Mouse (Mus musculus): Measurements from ENCODE around the gene Alkbh1. TPM values are rescaled to one million over a fixed set of nuclear protein-coding genes. Genes with fewer than 3 reads are reported as not detected.

Alkbh1 gene
- total and polyA plus RNA-seq, 3 experiments = 26.8 to 39.1 (median 37.3) TPM

DNA sequence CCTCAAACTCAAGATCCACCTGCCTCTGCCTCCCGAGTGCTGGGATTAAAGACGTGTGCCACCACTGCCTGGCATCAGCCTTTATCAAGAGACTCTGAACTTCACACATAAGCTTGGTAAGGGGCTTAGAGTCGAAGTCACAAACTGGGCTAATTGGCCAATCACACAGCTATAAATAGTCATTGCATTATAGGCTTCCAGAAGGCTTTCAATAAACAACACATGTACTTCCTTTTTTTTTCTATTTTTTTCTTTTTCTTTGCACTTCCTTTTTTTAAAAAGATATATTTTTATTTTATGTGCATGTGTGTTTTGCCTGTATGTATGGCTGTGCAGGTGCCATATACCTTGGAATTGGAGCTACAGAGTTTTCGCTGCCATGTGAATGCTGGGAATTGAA, 28.5 kb downstream of the Alkbh1 start:
- Histone ChIP-seq H3K36me3 (replicated peaks in 1 of 2; ENCODE audit: control insufficient read depth in 1 of 2, insufficient read depth in 1 of 2, low read length in 1 of 2) (peaks cover 0 to 9% of the 10 kb centered on the region in 2 experiments), H3K4me1 (ENCODE audit: control insufficient read depth in 1 of 2, insufficient read depth in 2 of 2) (peaks cover 3 to 21% of the 10 kb centered on the region in 2 experiments; a peak in 2 of 4 replicates), H3K27me3 (replicated peaks) (no peaks in the 10 kb centered on the region), H3K4me3 (replicated peaks in 1 of 3; ENCODE audit: low read depth in 2 of 3, low read length in 2 of 3, poor library complexity in 1 of 3) (no peak overlapping the region), H3K79me2 (replicated peaks; ENCODE audit: control insufficient read depth, extremely low read depth, insufficient read depth, poor library complexity, severe bottlenecking) (no peaks in the 10 kb centered on the region), H3K27ac (ENCODE audit: insufficient read depth, low read depth) (no peak overlapping the region), H3K9me3 (replicated peaks; ENCODE audit: low read length) (peaks cover 5% of the 10 kb centered on the region), H3K9ac (ENCODE audit: insufficient read depth, low read depth) (no peak overlapping the region), H3K4me2 (ENCODE audit: insufficient read depth, low read depth, poor library complexity, severe bottlenecking) (no peak overlapping the region)
- DNase-seq (ENCODE audit: extremely low read depth) = no peak
- in situ Hi-C loops (cut with MboI; ENCODE audit: low pct_ligation_motif_present, low pct_unique_long_range_greater_than_20kb, low sequenced_read_pairs) (no loop called here), dilution Hi-C loops (cut with MboI; ENCODE audit: extremely low pct_ligation_motif_present, extremely low pct_unique_long_range_greater_than_20kb, low sequenced_read_pairs) (no loop called here)
- TF ChIP-seq ETS1 (conservative IDR thresholded peaks at IDR 0.05; ENCODE audit: low read depth, low read length) = no peak
- no peak for TF ChIP-seq POLR2AphosphoS2 (IDR thresholded peaks at IDR 0.05; ENCODE audit: low read depth, low read length)
- TF ChIP-seq CHD1 (IDR thresholded peaks at IDR 0.05; ENCODE audit: low read depth, low read length) = no peak
- no peak for TF ChIP-seq MAFK (IDR thresholded peaks at IDR 0.05; ENCODE audit: insufficient replicate concordance, low read length)
- no peak for TF ChIP-seq CHD2 (IDR thresholded peaks at IDR 0.05; ENCODE audit: low read length)
- no peak for TF ChIP-seq ZMIZ1 (IDR thresholded peaks at IDR 0.05; ENCODE audit: low read depth, low read length)
- no peak for TF ChIP-seq USF1 (IDR thresholded peaks at IDR 0.05; ENCODE audit: low read depth, low read length)
- no peak for TF ChIP-seq IRF4 (IDR thresholded peaks at IDR 0.05; ENCODE audit: low read depth, low read length)
- no peak for TF ChIP-seq TCF12 (IDR thresholded peaks at IDR 0.05; ENCODE audit: low read depth, low read length)
- no peak for TF ChIP-seq MAZ (IDR thresholded peaks at IDR 0.05; ENCODE audit: low read depth, low read length)

DNA sequence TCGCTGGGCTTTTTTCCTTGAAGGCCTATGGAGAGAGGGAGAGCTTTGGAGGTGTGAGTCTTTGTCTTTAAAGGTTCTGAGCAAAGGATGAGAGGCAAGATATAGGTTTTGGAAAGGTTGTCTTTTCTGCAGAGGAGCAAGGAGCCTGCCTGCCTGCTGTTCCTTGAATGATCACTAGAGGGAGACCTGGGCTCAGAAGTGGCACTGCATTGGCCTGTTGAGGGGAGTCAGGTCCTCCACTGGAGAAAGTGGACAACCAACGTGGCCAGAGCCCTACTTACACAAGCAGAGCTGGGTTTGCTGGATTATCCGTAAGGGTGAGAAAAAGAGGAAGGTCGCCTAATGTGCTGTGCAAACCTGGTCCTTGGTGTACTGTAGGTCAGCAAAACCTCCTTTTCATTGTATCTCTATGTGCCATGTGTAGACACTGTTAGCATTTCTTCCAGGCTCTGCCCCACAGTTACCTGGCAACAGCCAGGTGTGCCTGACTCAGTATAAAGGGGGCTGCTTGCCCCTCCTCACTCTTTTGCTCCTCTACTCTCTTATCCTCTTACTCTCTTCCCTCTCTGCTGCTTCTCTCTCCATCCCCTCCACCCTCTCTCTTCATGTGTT, 30.5 kb downstream of the Alkbh1 start:
- no peak overlapping the region for H3K27ac ChIP-seq (ENCODE audit: insufficient read depth, low read depth)
- DNase-seq (ENCODE audit: extremely low read depth) = peak; percentile 57
- H3K36me3 ChIP-seq (replicated peaks in 1 of 2; ENCODE audit: control insufficient read depth in 1 of 2, insufficient read depth in 1 of 2, low read length in 1 of 2) = peaks cover 0 to 5% of the 10 kb centered on the region in 2 experiments
- no peak overlapping the region for H3K4me2 ChIP-seq (ENCODE audit: insufficient read depth, low read depth, poor library complexity, severe bottlenecking)
- H3K4me1 ChIP-seq (ENCODE audit: control insufficient read depth in 1 of 2, insufficient read depth in 2 of 2) = peaks cover 3 to 10% of the 10 kb centered on the region in 2 experiments
- H3K4me3 ChIP-seq (replicated peaks in 1 of 3; ENCODE audit: low read depth in 2 of 3, low read length in 2 of 3, poor library complexity in 1 of 3) = no peak overlapping the region
- peaks cover 5% of the 10 kb centered on the region for H3K9me3 ChIP-seq (replicated peaks; ENCODE audit: low read length)
- in situ Hi-C loops (cut with MboI; ENCODE audit: low pct_ligation_motif_present, low pct_unique_long_range_greater_than_20kb, low sequenced_read_pairs) = no loop called here
- no peak overlapping the region for H3K9ac ChIP-seq (ENCODE audit: insufficient read depth, low read depth)
- peak; percentile 79 for TF ChIP-seq RAD21 (IDR thresholded peaks at IDR 0.05; ENCODE audit: low read depth, low read length)
- peak; percentile 80 to 92 for TF ChIP-seq CTCF (conservative IDR thresholded peaks at IDR 0.05 in 1 of 2, IDR thresholded peaks at IDR 0.05 in 1 of 2; ENCODE audit: low read depth in 2 of 2, low read length in 2 of 2)
- TF ChIP-seq MAFK (IDR thresholded peaks at IDR 0.05; ENCODE audit: insufficient replicate concordance, low read length) = no peak
- peak; percentile 44 for TF ChIP-seq SMC3 (IDR thresholded peaks at IDR 0.05; ENCODE audit: low read depth, low read length)
- no peak for TF ChIP-seq SIN3A (IDR thresholded peaks at IDR 0.05; ENCODE audit: low read length)
- H3K27me3 ChIP-seq (replicated peaks) = no peaks in the 10 kb centered on the region
- no peaks in the 10 kb centered on the region for H3K79me2 ChIP-seq (replicated peaks; ENCODE audit: control insufficient read depth, extremely low read depth, insufficient read depth, poor library complexity, severe bottlenecking)
- dilution Hi-C loops (cut with MboI; ENCODE audit: extremely low pct_ligation_motif_present, extremely low pct_unique_long_range_greater_than_20kb, low sequenced_read_pairs) = no loop called here
